Mouse (Mus musculus) lung, embryonic 16.5 days (tissue): Measurements from ENCODE around the gene Prdm16. TPM values are rescaled to one million over a fixed set of nuclear protein-coding genes. Genes with fewer than 3 reads are reported as not detected.

ENCODE experiments used
- ATAC-seq: fragments of 200-750 bp; cut with Nextera tagmentation; 2 replicates; pipeline ENCODE4 v1.8.0; 2017; ENCODE audit warnings: low read depth, mild to moderate bottlenecking, moderate library complexity
- H3K27ac ChIP-seq: fragments of 300-500 bp; sonication (generic); 2 replicates; pipeline ENCODE4 v1.5.1; 2014; ENCODE audit warnings: mild to moderate bottlenecking, control low read depth, low read length
- H3K27me3 ChIP-seq: fragments of 300-500 bp; sonication (generic); 2 replicates; pipeline ENCODE4 v1.6.1; 2014; ENCODE audit warnings: low read depth, low read length, mixed read lengths; ENCODE audit not compliant: control insufficient read depth, insufficient read depth
- H3K36me3 ChIP-seq: fragments of 300-500 bp; sonication (generic); 2 replicates; pipeline ENCODE4 v1.6.1; 2014; ENCODE audit warnings: low read length; ENCODE audit not compliant: control insufficient read depth, insufficient read depth
- H3K4me1 ChIP-seq: fragments of 300-500 bp; sonication (generic); replicated peaks from 2 replicates; pipeline ENCODE4 v1.6.1; 2014; ENCODE audit warnings: low read length, mixed read lengths; ENCODE audit not compliant: control insufficient read depth, insufficient read depth
- H3K4me2 ChIP-seq: fragments of 300-500 bp; sonication (generic); 2 replicates; pipeline ENCODE4 v1.6.1; 2014; ENCODE audit warnings: low read depth, low read length, control low read depth
- H3K4me3 ChIP-seq: fragments of 300-500 bp; sonication (generic); 2 replicates; pipeline ENCODE4 v1.5.1; 2014; ENCODE audit warnings: mild to moderate bottlenecking, low read length, control low read depth
- H3K9ac ChIP-seq: fragments of 300-500 bp; sonication (generic); 2 replicates; pipeline ENCODE4 v1.6.1; 2014; ENCODE audit warnings: low read length, control low read depth
- H3K9me3 ChIP-seq: fragments of 300-500 bp; sonication (generic); 2 replicates; pipeline ENCODE4 v1.6.1; 2016; ENCODE audit warnings: low read length; ENCODE audit not compliant: control insufficient read depth
- WGBS: fragments of 180-500 bp; shearing (Covaris S2); extraction: QIAGEN DNeasy Blood & Tissue Kit; methylation state at CpG from one replicate; pipeline ENCODE4 v1.1.7; 2014; 5-methylcytosine and 5-hydroxymethylcytosine counted together
- polyA plus RNA-seq: library from polyadenylated mRNA; unstranded; fragments of >200 nt; fragmentation: Nextera tagmentation; extraction: Ambion mirVana; gene quantifications from 2 replicates; pipeline ENCODE4 v1.2.1, GENCODE M21; 2015

Gene Prdm16
- polyA plus RNA-seq, 1 experiment from 2014 or later, result 25.2 TPM

DNA sequence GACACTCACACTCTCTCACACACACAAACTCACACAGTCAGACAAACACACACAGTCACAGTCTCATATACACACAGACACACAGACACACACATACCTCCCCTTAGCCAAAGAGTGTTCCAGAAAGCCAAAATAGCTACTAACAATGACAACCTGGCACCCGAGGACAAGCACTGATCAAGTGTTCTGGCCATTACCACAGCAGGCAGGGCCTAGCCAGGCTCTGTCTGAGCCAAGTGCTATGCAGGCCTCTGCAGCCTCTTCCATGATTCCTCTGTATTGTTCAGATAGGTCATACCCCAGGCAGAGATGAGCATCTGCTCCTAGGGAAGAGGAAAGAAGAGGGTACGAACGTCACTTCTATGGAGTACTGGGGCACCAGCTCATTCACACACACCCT lies 13.4 kb downstream of the Prdm16 start:
- Histone ChIP-seq H3K4me2 (no peak overlapping the region), H3K4me1 (peaks cover 31% of the 10 kb centered on the region), H3K36me3 (no peaks in the 10 kb centered on the region), H3K27ac (no peak overlapping the region), H3K4me3 (no peak overlapping the region), H3K9ac (no peak overlapping the region), H3K9me3 (no peaks in the 10 kb centered on the region), H3K27me3 (no peaks in the 10 kb centered on the region)
- WGBS, result 82% methylated on average over 3 of the region's 3 CpGs
- no peak for ATAC-seq

DNA sequence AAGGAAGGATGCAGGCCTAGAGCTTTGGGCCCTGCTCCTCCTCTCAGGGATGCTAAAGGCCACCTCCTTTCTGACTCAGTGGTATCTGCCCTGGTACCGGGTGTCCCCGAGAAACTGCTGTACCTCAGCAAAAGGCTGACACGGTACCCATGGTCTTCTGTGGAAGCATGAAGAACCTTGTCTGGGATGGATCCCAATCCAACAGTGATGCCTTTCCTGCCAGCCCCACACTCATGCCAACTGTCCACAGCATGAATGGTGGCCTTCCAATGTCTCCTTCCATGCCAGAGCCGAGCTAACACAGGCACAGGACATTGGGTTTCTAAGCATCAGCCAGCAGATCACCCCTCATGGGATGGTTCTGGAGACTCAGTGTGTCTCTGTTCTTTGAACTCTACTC lies 14.2 kb downstream of the Prdm16 start:
- H3K36me3 ChIP-seq, result no peaks in the 10 kb centered on the region

DNA sequence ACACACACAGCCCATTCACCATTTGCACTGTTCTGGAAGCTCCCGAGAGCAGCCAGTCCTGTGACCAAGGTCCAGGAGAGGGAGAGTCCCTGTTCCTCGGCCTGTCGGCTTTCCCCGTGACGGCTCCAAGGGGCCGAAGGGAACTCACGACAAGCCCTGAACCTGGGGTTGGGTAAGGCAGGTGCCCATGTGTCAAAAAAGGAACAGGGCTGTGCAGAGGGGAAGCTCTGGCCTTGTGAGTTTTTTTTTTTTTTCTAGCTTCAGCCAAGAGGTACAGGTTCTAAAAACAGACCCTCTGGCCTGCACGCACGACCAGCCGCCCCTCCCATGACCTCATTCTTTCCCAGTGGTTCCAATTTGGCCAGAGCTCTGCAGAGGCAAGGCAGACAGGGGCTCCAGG lies 25.5 kb downstream of the Prdm16 start:
- H3K4me1 ChIP-seq, result no peaks in the 10 kb centered on the region
- H3K27me3 ChIP-seq, result no peaks in the 10 kb centered on the region
- no peaks in the 10 kb centered on the region for H3K9me3 ChIP-seq
- ATAC-seq, result no peak
- no peak overlapping the region for H3K4me3 ChIP-seq
- no peak overlapping the region for H3K27ac ChIP-seq
- WGBS, result 71% methylated on average over 10 of the region's 10 CpGs
- no peak overlapping the region for H3K9ac ChIP-seq
- no peaks in the 10 kb centered on the region for H3K36me3 ChIP-seq
- H3K4me2 ChIP-seq, result no peak overlapping the region

More for the DNA sequence above, 14.2 kb downstream of the Prdm16 start:
- Histone ChIP-seq H3K27me3 (no peaks in the 10 kb centered on the region), H3K4me1 (peaks cover 28% of the 10 kb centered on the region), H3K27ac (no peak overlapping the region), H3K9me3 (no peaks in the 10 kb centered on the region), H3K4me2 (no peak overlapping the region), H3K9ac (no peak overlapping the region), H3K4me3 (no peak overlapping the region)
- WGBS, result 82% methylated on average over 4 of the region's 4 CpGs
- ATAC-seq, result no peak

DNA sequence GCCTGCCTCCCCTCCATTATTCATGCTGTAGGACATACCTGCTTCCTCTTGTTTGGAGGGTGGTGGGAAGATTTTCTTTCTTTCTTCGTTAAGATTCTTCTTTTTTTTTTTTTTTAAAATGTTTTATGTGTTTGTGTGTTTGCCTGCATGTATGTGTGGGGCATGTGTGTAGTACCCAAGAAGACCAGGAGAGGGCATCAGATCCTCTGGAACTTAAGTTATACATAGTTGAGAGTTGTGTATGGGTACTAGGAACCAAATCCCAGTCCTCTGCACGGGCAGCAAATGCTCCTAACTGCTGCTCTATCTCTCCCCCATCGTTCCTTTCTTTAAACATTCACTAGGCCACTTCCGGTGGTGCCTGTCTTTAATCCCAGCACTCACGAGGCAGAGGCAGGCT lies 28.9 kb downstream of the Prdm16 start:
- Histone ChIP-seq H3K4me2 (no peak overlapping the region), H3K9ac (no peak overlapping the region), H3K4me1 (no peaks in the 10 kb centered on the region), H3K9me3 (no peaks in the 10 kb centered on the region), H3K4me3 (no peak overlapping the region), H3K27me3 (no peaks in the 10 kb centered on the region; the same call in 1 of the 2 replicates), H3K27ac (no peak overlapping the region), H3K36me3 (no peaks in the 10 kb centered on the region)
- WGBS, result 83% methylated on average over 5 of the region's 5 CpGs
- no peak for ATAC-seq

DNA sequence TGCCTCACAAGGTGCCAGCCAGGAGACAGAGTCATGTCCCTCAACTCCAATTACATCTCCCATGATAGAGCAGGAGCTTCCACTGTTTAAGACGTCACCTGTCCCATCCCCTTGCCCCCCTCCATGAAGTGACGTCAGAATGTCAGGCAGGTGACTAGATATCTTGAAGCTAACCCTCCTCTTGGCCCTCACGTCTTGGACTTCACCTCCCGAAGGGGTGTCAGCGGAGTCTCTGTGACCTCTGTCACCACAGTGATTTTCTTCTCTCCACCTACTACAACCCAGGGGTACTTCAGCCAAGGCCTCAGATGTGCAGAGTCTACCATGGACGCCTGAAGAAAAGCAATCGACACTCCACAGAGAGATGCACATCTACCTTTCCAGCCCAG lies 32.2 kb downstream of the Prdm16 start:
- no peak overlapping the region for H3K27ac ChIP-seq
- WGBS, result 74% methylated on average over 7 of the region's 7 CpGs
- H3K27me3 ChIP-seq, result no peaks in the 10 kb centered on the region; the same call in 1 of the 2 replicates
- H3K4me2 ChIP-seq, result no peak overlapping the region
- H3K9me3 ChIP-seq, result no peaks in the 10 kb centered on the region
- ATAC-seq, result no peak
- H3K4me1 ChIP-seq, result no peaks in the 10 kb centered on the region
- no peak overlapping the region for H3K9ac ChIP-seq
- no peaks in the 10 kb centered on the region for H3K36me3 ChIP-seq
- no peak overlapping the region for H3K4me3 ChIP-seq

DNA sequence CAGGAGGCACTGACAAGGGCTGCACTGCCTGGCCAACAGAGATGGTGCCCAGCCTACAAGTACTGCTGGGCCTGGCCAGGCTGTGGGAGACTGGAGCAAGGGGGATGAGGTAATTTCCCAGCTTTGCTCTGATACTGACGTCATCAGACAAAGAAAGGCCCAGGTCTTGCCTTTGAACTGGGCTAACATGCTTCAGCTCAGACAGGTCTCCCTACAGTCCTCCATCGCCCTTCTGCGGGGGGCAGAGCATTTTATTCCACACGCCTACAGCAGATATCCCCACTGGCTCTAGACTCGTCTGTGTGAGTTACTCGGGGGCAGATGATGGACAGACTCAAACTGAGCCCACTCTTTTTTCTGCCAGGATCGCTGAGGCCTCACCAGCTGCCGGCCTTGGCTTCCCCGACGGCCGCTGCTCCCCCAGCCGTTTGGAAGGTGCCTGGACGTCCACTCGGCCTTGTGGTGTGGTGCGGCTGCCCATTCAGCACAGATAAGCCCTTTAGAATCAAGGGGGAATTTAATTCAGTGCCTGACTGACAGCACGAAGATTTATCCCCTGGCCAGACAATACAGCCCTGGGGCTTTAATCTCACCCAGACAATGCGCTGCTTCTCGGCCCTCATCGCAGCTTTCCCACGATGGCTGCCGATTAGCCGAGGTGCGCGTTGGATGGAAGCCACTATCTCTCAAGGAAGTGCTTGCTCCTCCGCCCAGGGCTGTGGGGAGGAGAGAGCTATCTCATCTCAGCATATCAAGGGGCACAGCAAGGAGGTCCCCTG lies 32.8 kb downstream of the Prdm16 start:
- Histone ChIP-seq H3K27ac (no peak overlapping the region), H3K9ac (no peak overlapping the region), H3K36me3 (no peaks in the 10 kb centered on the region), H3K4me1 (no peaks in the 10 kb centered on the region), H3K4me2 (no peak overlapping the region), H3K4me3 (no peak overlapping the region), H3K27me3 (no peaks in the 10 kb centered on the region; the same call in 1 of the 2 replicates), H3K9me3 (no peaks in the 10 kb centered on the region)
- 50% methylated on average over 25 of the region's 25 CpGs for WGBS
- no peak for ATAC-seq

DNA sequence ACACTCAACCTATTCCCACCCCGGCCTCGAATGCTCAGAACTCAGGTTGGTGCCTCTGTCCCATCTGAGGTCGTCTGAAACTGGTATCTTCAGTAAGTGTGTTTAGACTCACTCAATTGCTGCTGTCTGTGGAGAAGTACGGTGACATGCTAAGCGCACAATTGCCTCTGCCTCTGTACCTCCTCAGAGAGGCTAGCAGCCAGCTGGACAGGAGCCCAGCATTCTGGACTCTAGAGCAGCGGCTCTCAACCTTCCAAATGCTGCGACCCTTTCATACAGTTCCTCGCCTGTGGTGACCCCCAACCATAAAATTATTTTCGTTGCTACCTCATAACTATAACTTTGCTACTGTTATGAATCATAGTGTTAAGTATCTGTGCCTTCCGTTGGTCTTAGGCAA lies 34.3 kb downstream of the Prdm16 start:
- H3K4me1 ChIP-seq, result no peaks in the 10 kb centered on the region
- no peak for ATAC-seq
- WGBS, result 56% methylated on average over 10 of the region's 10 CpGs
- H3K36me3 ChIP-seq, result no peaks in the 10 kb centered on the region
- H3K27me3 ChIP-seq, result no peaks in the 10 kb centered on the region; the same call in 1 of the 2 replicates
- no peak overlapping the region for H3K27ac ChIP-seq
- no peak overlapping the region for H3K9ac ChIP-seq
- no peaks in the 10 kb centered on the region for H3K9me3 ChIP-seq
- no peak overlapping the region for H3K4me3 ChIP-seq
- no peak overlapping the region for H3K4me2 ChIP-seq

DNA sequence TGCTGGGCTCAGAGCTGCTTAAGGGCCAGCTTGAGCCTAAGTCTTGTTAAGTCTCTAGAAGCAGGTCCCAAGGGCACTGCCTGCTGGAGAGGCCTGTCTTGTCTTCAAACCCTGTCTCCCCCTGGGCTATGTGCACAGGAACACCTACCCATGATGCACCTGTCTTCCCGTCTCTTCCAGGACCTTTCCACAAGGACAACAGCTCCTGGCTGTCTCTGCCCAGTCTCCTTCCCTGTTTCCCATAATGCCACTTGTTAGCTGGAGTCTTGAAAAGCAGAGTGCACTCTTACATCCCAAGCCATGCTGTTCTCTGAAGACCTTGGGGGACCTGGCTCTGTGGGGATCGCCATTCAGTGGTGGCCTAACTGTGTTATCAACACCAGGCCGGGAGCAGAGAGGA lies 35.7 kb downstream of the Prdm16 start:
- Histone ChIP-seq H3K4me1 (no peaks in the 10 kb centered on the region), H3K27me3 (no peaks in the 10 kb centered on the region; the same call in 1 of the 2 replicates), H3K36me3 (no peaks in the 10 kb centered on the region), H3K4me3 (no peak overlapping the region), H3K27ac (no peak overlapping the region), H3K9ac (no peak overlapping the region), H3K9me3 (no peaks in the 10 kb centered on the region), H3K4me2 (no peak overlapping the region)
- no peak for ATAC-seq
- 61% methylated on average over 3 of the region's 3 CpGs for WGBS

DNA sequence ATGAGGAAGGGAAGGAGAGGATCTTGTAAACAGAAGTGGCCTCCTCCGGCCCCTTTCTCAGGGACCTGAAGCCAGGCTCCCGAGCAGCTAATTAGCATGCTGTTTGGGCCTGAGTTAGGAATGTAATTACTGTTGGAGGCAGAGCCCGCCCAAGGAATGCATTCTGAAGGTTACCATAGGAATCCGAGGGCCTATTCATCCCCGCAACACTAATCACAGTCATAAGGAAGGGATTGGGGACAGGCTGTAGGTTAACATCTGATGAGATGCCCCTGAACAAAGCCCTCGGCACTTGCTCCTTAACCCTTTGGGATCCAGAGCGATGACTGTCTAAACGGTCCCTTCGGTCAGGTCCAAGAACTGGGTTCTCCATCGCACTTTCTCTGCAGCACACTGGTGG lies 36.7 kb downstream of the Prdm16 start:
- no peak overlapping the region for H3K27ac ChIP-seq

More for the DNA sequence above, 36.7 kb downstream of the Prdm16 start:
- peaks cover 8% of the 10 kb centered on the region for H3K4me1 ChIP-seq
- H3K4me3 ChIP-seq, result no peak overlapping the region
- no peaks in the 10 kb centered on the region for H3K36me3 ChIP-seq
- WGBS, result 52% methylated on average over 10 of the region's 10 CpGs
- H3K9ac ChIP-seq, result no peak overlapping the region
- no peaks in the 10 kb centered on the region for H3K9me3 ChIP-seq
- no peaks in the 10 kb centered on the region; the same call in 1 of the 2 replicates for H3K27me3 ChIP-seq
- no peak overlapping the region for H3K4me2 ChIP-seq
- ATAC-seq, result no peak
